Mouse (Mus musculus): ENCODE data around the gene Fmo3.

GRCm38 (mm10) chr1:162987546-162987945, 3.2 kb upstream of the Fmo3 start:
- TF ChIP-seq CTCF (IDR thresholded peaks at IDR 0.05; ENCODE audit: low read depth, low read length) (no peak), POLR2A (IDR thresholded peaks at IDR 0.05; ENCODE audit: borderline replicate concordance, low read depth, low read length) (no peak)

Measured in bone marrow macrophage, adult 2 months (primary cell).